ENCODE assay signal across 34 mouse cellular contexts in the genomic region with DNA sequence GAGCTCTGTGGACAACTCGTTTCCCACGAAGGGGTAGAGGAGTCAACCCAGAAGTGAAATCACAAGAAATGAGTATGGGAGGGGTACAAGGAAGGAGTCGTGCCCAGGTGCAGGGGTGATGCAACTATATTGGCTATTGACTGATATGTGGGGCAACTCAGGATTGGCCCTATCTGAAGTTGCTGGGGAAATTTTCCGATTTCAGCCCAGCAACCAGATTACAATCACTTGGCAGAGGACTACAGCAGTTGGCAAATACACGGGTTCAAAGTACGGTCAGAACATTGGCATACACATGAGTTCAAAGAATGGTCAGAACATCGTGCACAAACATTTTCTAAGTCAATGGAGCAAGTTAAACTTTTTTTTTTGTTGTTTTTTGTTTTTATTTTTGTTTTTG. TPM values are rescaled to one million over a fixed set of nuclear protein-coding genes. Genes with fewer than 3 reads are reported as not detected.
DNase-seq lines count a peak whose midpoint lies in the region; ATAC-seq and TF ChIP-seq lines count a peak whose summit lies in the region.
"Had no signal": no experiment of that assay in that cellular context is flagged by ENCODE, and none has a peak within 500 bp of the region (broad histone marks: within the 10 kb centered on the region; RNA-seq: fewer than 3 reads in every experiment).

No protein-coding gene starts in this region.

- peak; percentile 88 for DNase-seq in kidney, adult 2 months
- no peak for DNase-seq in kidney, postnatal 14 days
- no peak for DNase-seq in liver, postnatal 0 days
- DNase-seq in stomach, postnatal 0 days (ENCODE audit: low spot score), result peak; percentile 45
- no peak for DNase-seq in B cell, adult 2 months
- DNase-seq: adrenal gland, adult 8-10 months; cerebellum, adult 2 months; cerebellum, postnatal 25 days; gastrocnemius, postnatal 25 days; heart, adult 11 months; heart, postnatal 4 days; layer of hippocampus, adult 9-11 months; retina, postnatal 1 day; right cerebral cortex, postnatal 14 days; thymus, adult 2 months; thymus, postnatal 36 days had no signal

- H3K4me2 ChIP-seq in liver, postnatal 0 days (ENCODE audit: low read depth, low read length), result no peak overlapping the region
- no peak overlapping the region for H3K4me2 ChIP-seq in liver, embryonic 12.5 days
- no peak overlapping the region for H3K4me2 ChIP-seq in intestine, embryonic 16.5 days (ENCODE audit: low read depth, low read length)
- no peak overlapping the region for H3K4me2 ChIP-seq in stomach, postnatal 0 days (replicated peaks; ENCODE audit: low read depth)
- H3K4me2 ChIP-seq: embryonic facial prominence, embryonic 15.5 days; forebrain, embryonic 13.5 days; hindbrain, embryonic 13.5 days; limb, embryonic 15.5 days; midbrain, embryonic 15.5 days; neural tube, embryonic 15.5 days; stomach, embryonic 15.5 days had no signal

- peaks cover 2% of the 10 kb centered on the region; the same call in 1 of the 2 replicates for H3K9me3 ChIP-seq in liver, postnatal 0 days (ENCODE audit: low read length)
- 0 out of 2 replicates have a peak, but pooled peaks cover 6% of the 10 kb centered on the region for H3K9me3 ChIP-seq in liver, embryonic 12.5 days (replicated peaks)
- 0 out of 2 replicates have a peak, but pooled peaks cover 4% of the 10 kb centered on the region for H3K9me3 ChIP-seq in intestine, embryonic 16.5 days (ENCODE audit: control insufficient read depth, low read length)
- no peaks in the 10 kb centered on the region for H3K9me3 ChIP-seq in stomach, postnatal 0 days (ENCODE audit: control insufficient read depth, low read length)
- H3K9me3 ChIP-seq: embryonic facial prominence, embryonic 10.5 days; embryonic facial prominence, embryonic 15.5 days; forebrain, embryonic 13.5 days; heart, embryonic 10.5 days; hindbrain, embryonic 13.5 days; limb, embryonic 10.5 days; limb, embryonic 15.5 days; midbrain, embryonic 15.5 days; neural tube, embryonic 15.5 days; stomach, embryonic 15.5 days had no signal

- no peak overlapping the region for H3K9ac ChIP-seq in liver, postnatal 0 days (replicated peaks)
- no peak overlapping the region for H3K9ac ChIP-seq in liver, embryonic 12.5 days
- H3K9ac ChIP-seq in intestine, embryonic 16.5 days (ENCODE audit: low read depth, low read length), result no peak overlapping the region
- no peak overlapping the region for H3K9ac ChIP-seq in stomach, postnatal 0 days (ENCODE audit: low read length)
- H3K9ac ChIP-seq: embryonic facial prominence, embryonic 15.5 days; forebrain, embryonic 13.5 days; hindbrain, embryonic 13.5 days; limb, embryonic 15.5 days; midbrain, embryonic 15.5 days; neural tube, embryonic 15.5 days; stomach, embryonic 15.5 days had no signal

- TF ChIP-seq POLR2A in kidney, adult 2 months (IDR thresholded peaks at IDR 0.05; ENCODE audit: low read depth, low read length), result no peak

- H3K27ac ChIP-seq in kidney, adult 2 months (ENCODE audit: insufficient read depth, low read depth, low read length), result peak overlapping the region; percentile 78
- no peak overlapping the region for H3K27ac ChIP-seq in liver, postnatal 0 days (ENCODE audit: low read depth)
- no peak overlapping the region for H3K27ac ChIP-seq in liver, embryonic 12.5 days
- H3K27ac ChIP-seq in intestine, embryonic 16.5 days (ENCODE audit: low read length), result no peak overlapping the region
- no peak overlapping the region for H3K27ac ChIP-seq in stomach, postnatal 0 days (replicated peaks)
- H3K27ac ChIP-seq: embryonic facial prominence, embryonic 10.5 days; embryonic facial prominence, embryonic 15.5 days; forebrain, embryonic 13.5 days; heart, embryonic 10.5 days; hindbrain, embryonic 13.5 days; limb, embryonic 10.5 days; limb, embryonic 15.5 days; macrophage; midbrain, embryonic 10.5 days; midbrain, embryonic 15.5 days; neural tube, embryonic 15.5 days; stomach, embryonic 15.5 days had no signal

- ATAC-seq in liver, postnatal 0 days, result peak; percentile 48
- ATAC-seq in liver, embryonic 12.5 days, result no peak
- ATAC-seq in intestine, embryonic 16.5 days, result peak; percentile 49; the same call in 1 of the 2 replicates
- peak; percentile 76 for ATAC-seq in stomach, postnatal 0 days (ENCODE audit: low FRiP score, low TSS enrichment)
- ATAC-seq: activated CD4-positive, CD25-positive, alpha-beta regulatory T cell, adult 4 months; forebrain, embryonic 13.5 days; midbrain, embryonic 15.5 days had no signal

- H3K4me3 ChIP-seq in kidney, adult 2 months (ENCODE audit: insufficient read depth, low read depth, low read length), result no peak overlapping the region
- H3K4me3 ChIP-seq in liver, postnatal 0 days (ENCODE audit: low read depth, low read length), result no peak overlapping the region
- no peak overlapping the region for H3K4me3 ChIP-seq in liver, embryonic 12.5 days
- no peak overlapping the region for H3K4me3 ChIP-seq in intestine, embryonic 16.5 days (ENCODE audit: low read length)
- H3K4me3 ChIP-seq in stomach, postnatal 0 days (ENCODE audit: low read depth, low read length), result no peak overlapping the region
- H3K4me3 ChIP-seq: embryonic facial prominence, embryonic 10.5 days; embryonic facial prominence, embryonic 15.5 days; forebrain, embryonic 13.5 days; heart, embryonic 10.5 days; hindbrain, embryonic 13.5 days; limb, embryonic 10.5 days; limb, embryonic 15.5 days; midbrain, embryonic 10.5 days; midbrain, embryonic 15.5 days; neural tube, embryonic 15.5 days; stomach, embryonic 15.5 days had no signal

- WGBS in kidney, adult 2 months, result 66% methylated on average over 7 of the region's 7 CpGs
- 81% methylated on average over 7 of the region's 7 CpGs for WGBS in liver, postnatal 0 days (ENCODE audit: insufficient replicate concordance)
- 85% methylated on average over 7 of the region's 7 CpGs for WGBS in liver, embryonic 12.5 days (ENCODE audit: insufficient replicate concordance)
- WGBS in intestine, embryonic 16.5 days, result 85% methylated on average over 7 of the region's 7 CpGs
- WGBS in stomach, postnatal 0 days, result 74% methylated on average over 7 of the region's 7 CpGs

- TF ChIP-seq CTCF in kidney, adult 2 months (conservative IDR thresholded peaks at IDR 0.05; ENCODE audit: insufficient read depth, insufficient read length, low read depth, low read length), result no peak
- TF ChIP-seq CTCF in liver, postnatal 0 days (IDR thresholded peaks at IDR 0.05; ENCODE audit: low read depth), result no peak
- TF ChIP-seq CTCF in stomach, postnatal 0 days (IDR thresholded peaks at IDR 0.05; ENCODE audit: low read depth), result no peak

- H3K36me3 ChIP-seq in kidney, adult 2 months (ENCODE audit: control insufficient read depth, insufficient read depth, low read length), result no peaks in the 10 kb centered on the region
- H3K36me3 ChIP-seq in liver, postnatal 0 days (replicated peaks; ENCODE audit: insufficient read depth, low read length), result no peaks in the 10 kb centered on the region
- no peaks in the 10 kb centered on the region for H3K36me3 ChIP-seq in liver, embryonic 12.5 days
- no peaks in the 10 kb centered on the region for H3K36me3 ChIP-seq in intestine, embryonic 16.5 days (ENCODE audit: control insufficient read depth, insufficient read depth, low read length)
- H3K36me3 ChIP-seq in stomach, postnatal 0 days (ENCODE audit: control insufficient read depth, insufficient read depth, low read length), result no peaks in the 10 kb centered on the region
- H3K36me3 ChIP-seq: embryonic facial prominence, embryonic 10.5 days; embryonic facial prominence, embryonic 15.5 days; heart, embryonic 10.5 days; hindbrain, embryonic 13.5 days; limb, embryonic 10.5 days; limb, embryonic 15.5 days; midbrain, embryonic 10.5 days; midbrain, embryonic 15.5 days; neural tube, embryonic 15.5 days; stomach, embryonic 15.5 days had no signal

- TF ChIP-seq EP300 in liver, postnatal 0 days (IDR thresholded peaks at IDR 0.05; ENCODE audit: low read depth), result no peak
- TF ChIP-seq EP300 in stomach, postnatal 0 days (optimal IDR thresholded peaks at IDR 0.05), result no peak

- peaks cover 21% of the 10 kb centered on the region; the same call in 1 of the 2 replicates for H3K4me1 ChIP-seq in kidney, adult 2 months (ENCODE audit: control insufficient read depth, insufficient read depth, low read length)
- peaks cover 7% of the 10 kb centered on the region; the same call in 1 of the 2 replicates for H3K4me1 ChIP-seq in liver, postnatal 0 days (ENCODE audit: insufficient read depth)
- peaks cover 28% of the 10 kb centered on the region for H3K4me1 ChIP-seq in liver, embryonic 12.5 days
- no peaks in the 10 kb centered on the region for H3K4me1 ChIP-seq in intestine, embryonic 16.5 days (ENCODE audit: control insufficient read depth, insufficient read depth, low read length)
- no peaks in the 10 kb centered on the region for H3K4me1 ChIP-seq in stomach, postnatal 0 days (replicated peaks; ENCODE audit: control insufficient read depth, insufficient read depth)
- H3K4me1 ChIP-seq: embryonic facial prominence, embryonic 10.5 days; embryonic facial prominence, embryonic 15.5 days; forebrain, embryonic 13.5 days; heart, embryonic 10.5 days; hindbrain, embryonic 13.5 days; limb, embryonic 10.5 days; limb, embryonic 15.5 days; midbrain, embryonic 10.5 days; stomach, embryonic 15.5 days had no signal

- no peaks in the 10 kb centered on the region for H3K27me3 ChIP-seq in kidney, adult 2 months (replicated peaks; ENCODE audit: control insufficient read depth, insufficient read depth, low read length)
- no peaks in the 10 kb centered on the region for H3K27me3 ChIP-seq in liver, postnatal 0 days (ENCODE audit: insufficient read depth, low read length)
- H3K27me3 ChIP-seq in liver, embryonic 12.5 days (replicated peaks), result no peaks in the 10 kb centered on the region
- no peaks in the 10 kb centered on the region for H3K27me3 ChIP-seq in intestine, embryonic 16.5 days (replicated peaks; ENCODE audit: control insufficient read depth, insufficient read depth, low read length)
- no peaks in the 10 kb centered on the region for H3K27me3 ChIP-seq in stomach, postnatal 0 days (ENCODE audit: control insufficient read depth, insufficient read depth, low read length)
- H3K27me3 ChIP-seq: embryonic facial prominence, embryonic 15.5 days; forebrain, embryonic 13.5 days; hindbrain, embryonic 13.5 days; limb, embryonic 15.5 days; midbrain, embryonic 15.5 days; neural tube, embryonic 15.5 days; stomach, embryonic 15.5 days had no signal

RNA-seq across cellular contexts. Expression of a gene that starts 22.7 kb away (rescaled TPM):
- polyA plus RNA-seq in kidney, adult 2 months (2012; rRNA removed), result 0.05 TPM in 1 of 2 replicates, not detected in the other
- not detected in 2 replicates for polyA plus RNA-seq in liver, postnatal 0 days (2015; fragmentation: Nextera tagmentation; extraction: Ambion mirVana)
- not detected in 2 replicates for polyA plus RNA-seq in liver, embryonic 12.5 days (2016; fragmentation: Nextera tagmentation; extraction: Ambion mirVana)
- polyA plus RNA-seq in intestine, embryonic 16.5 days (2015; fragmentation: Nextera tagmentation; extraction: Ambion mirVana), result not detected in 2 replicates
- 0.05 and 0.12 TPM in 2 replicates for polyA plus RNA-seq in stomach, postnatal 0 days (2015; fragmentation: Nextera tagmentation; extraction: Ambion mirVana)
- polyA plus RNA-seq: cerebellum, adult 2 months; embryonic facial prominence, embryonic 10.5 days; embryonic facial prominence, embryonic 15.5 days; forebrain, embryonic 13.5 days; heart, embryonic 10.5 days; hindbrain, embryonic 13.5 days; limb, embryonic 10.5 days; limb, embryonic 15.5 days; liver, embryonic 16.5 days; lung, embryonic 16.5 days; macrophage; midbrain, embryonic 10.5 days; midbrain, embryonic 15.5 days; neural tube, embryonic 15.5 days; stomach, embryonic 15.5 days had no signal

RNA-seq across cellular contexts. Expression of a gene that starts 41.4 kb away (rescaled TPM):
- polyA plus RNA-seq in kidney, adult 2 months (2012; rRNA removed), result not detected in 2 replicates
- polyA plus RNA-seq in liver, postnatal 0 days (2015; fragmentation: Nextera tagmentation; extraction: Ambion mirVana), result not detected in 2 replicates
- not detected in 2 replicates for polyA plus RNA-seq in liver, embryonic 12.5 days (2016; fragmentation: Nextera tagmentation; extraction: Ambion mirVana)
- polyA plus RNA-seq in intestine, embryonic 16.5 days (2015; fragmentation: Nextera tagmentation; extraction: Ambion mirVana), result not detected in 2 replicates
- polyA plus RNA-seq in stomach, postnatal 0 days (2015; fragmentation: Nextera tagmentation; extraction: Ambion mirVana), result not detected in 2 replicates
- polyA plus RNA-seq: activated CD4-positive, CD25-positive, alpha-beta regulatory T cell, adult 4 months; cerebellum, adult 2 months; embryonic facial prominence, embryonic 10.5 days; embryonic facial prominence, embryonic 15.5 days; forebrain, embryonic 13.5 days; heart, embryonic 10.5 days; heart, embryonic 16.5 days; hindbrain, embryonic 13.5 days; limb, embryonic 10.5 days; limb, embryonic 15.5 days; liver, embryonic 16.5 days; lung, embryonic 16.5 days; macrophage; midbrain, embryonic 10.5 days; midbrain, embryonic 15.5 days; neural tube, embryonic 15.5 days; stomach, embryonic 15.5 days; thymus, adult 2 months had no signal

RNA-seq across cellular contexts. Expression of a gene that starts 56.6 kb away (rescaled TPM):
- polyA plus RNA-seq in kidney, adult 2 months (2012; rRNA removed), result not detected in 2 replicates
- polyA plus RNA-seq in liver, postnatal 0 days (2015; fragmentation: Nextera tagmentation; extraction: Ambion mirVana), result not detected in 2 replicates
- polyA plus RNA-seq in liver, embryonic 12.5 days (2016; fragmentation: Nextera tagmentation; extraction: Ambion mirVana), result not detected in 2 replicates
- polyA plus RNA-seq in intestine, embryonic 16.5 days (2015; fragmentation: Nextera tagmentation; extraction: Ambion mirVana), result 0.10 TPM in 1 of 2 replicates, not detected in the other
- 0.04 TPM in 2 replicates for polyA plus RNA-seq in stomach, postnatal 0 days (2015; fragmentation: Nextera tagmentation; extraction: Ambion mirVana)
- polyA plus RNA-seq: activated CD4-positive, CD25-positive, alpha-beta regulatory T cell, adult 4 months; cerebellum, adult 2 months; embryonic facial prominence, embryonic 10.5 days; hindbrain, embryonic 13.5 days; limb, embryonic 10.5 days; limb, embryonic 15.5 days; liver, embryonic 16.5 days; macrophage; midbrain, embryonic 10.5 days; neural tube, embryonic 15.5 days had no signal

Comparison
In these comparisons a context has a peak if more than half of its experiments do, and no peak if none do; other contexts are left out.
1. DNase-seq: peak in kidney, adult 2 months (single experiment) and stomach, postnatal 0 days (single experiment); none in kidney, postnatal 14 days (single experiment), liver, postnatal 0 days (single experiment) and B cell, adult 2 months (0 of 2).